Mouse (Mus musculus): ENCODE results near the gene Nkx6-2. TPM values are rescaled to one million over a fixed set of nuclear protein-coding genes. Genes with fewer than 3 reads are reported as not detected.

Nkx6-2 gene
- polyA plus RNA-seq, 1 experiment, result 9.2 TPM

- DNase-seq (ENCODE audit: extremely low spot score in 1 of 2, low spot score in 1 of 2), result no peak
Observed at GRCm38 (mm10) chr7:139572665-139573064, 9.9 kb downstream of the Nkx6-2 start.

GRCm38 (mm10) chr7:139570788-139571187 lies 11.8 kb downstream of the Nkx6-2 start:
- no peak for DNase-seq (ENCODE audit: extremely low spot score in 1 of 2, low spot score in 1 of 2)

- no peak for DNase-seq (ENCODE audit: extremely low spot score in 1 of 2, low spot score in 1 of 2)
Observed at GRCm38 (mm10) chr7:139566533-139566932, 16.1 kb downstream of the Nkx6-2 start.

GRCm38 (mm10) chr7:139565998-139566397 lies 16.6 kb downstream of the Nkx6-2 start:
- no peak for DNase-seq (ENCODE audit: extremely low spot score in 1 of 2, low spot score in 1 of 2)

GRCm38 (mm10) chr7:139564161-139564560 lies 18.4 kb downstream of the Nkx6-2 start:
- no peak for DNase-seq (ENCODE audit: extremely low spot score in 1 of 2, low spot score in 1 of 2)

GRCm38 (mm10) chr7:139563425-139563824 lies 19.2 kb downstream of the Nkx6-2 start:
- no peak for DNase-seq (ENCODE audit: extremely low spot score in 1 of 2, low spot score in 1 of 2)

- no peak for DNase-seq (ENCODE audit: extremely low spot score in 1 of 2, low spot score in 1 of 2)
Observed at GRCm38 (mm10) chr7:139559659-139560058, 22.9 kb downstream of the Nkx6-2 start.

GRCm38 (mm10) chr7:139556746-139557526 lies 25.7 kb downstream of the Nkx6-2 start:
- no peak for DNase-seq (ENCODE audit: extremely low spot score in 1 of 2, low spot score in 1 of 2)

- no peak for DNase-seq (ENCODE audit: extremely low spot score in 1 of 2, low spot score in 1 of 2)
Observed at GRCm38 (mm10) chr7:139556331-139556730, 26.3 kb downstream of the Nkx6-2 start.

GRCm38 (mm10) chr7:139551519-139551918 lies 31.1 kb downstream of the Nkx6-2 start:
- no peak for DNase-seq (ENCODE audit: extremely low spot score in 1 of 2, low spot score in 1 of 2)

- DNase-seq (ENCODE audit: extremely low spot score in 1 of 2, low spot score in 1 of 2), result no peak
Observed at GRCm38 (mm10) chr7:139550086-139550783, 32.4 kb downstream of the Nkx6-2 start.

GRCm38 (mm10) chr7:139547325-139547724 lies 35.3 kb downstream of the Nkx6-2 start:
- DNase-seq (ENCODE audit: extremely low spot score in 1 of 2, low spot score in 1 of 2), result no peak

- DNase-seq (ENCODE audit: extremely low spot score in 1 of 2, low spot score in 1 of 2), result peak; percentile 22 to 45
Observed at GRCm38 (mm10) chr7:139544706-139545625, 37.6 kb downstream of the Nkx6-2 start.

- DNase-seq (ENCODE audit: extremely low spot score in 1 of 2, low spot score in 1 of 2), result no peak
Observed at GRCm38 (mm10) chr7:139541422-139541821, 41.2 kb downstream of the Nkx6-2 start.

- DNase-seq (ENCODE audit: extremely low spot score in 1 of 2, low spot score in 1 of 2), result no peak
Observed at GRCm38 (mm10) chr7:139540601-139541000, 42.0 kb downstream of the Nkx6-2 start.

- peak; percentile 37 to 59 for DNase-seq (ENCODE audit: extremely low spot score in 1 of 2, low spot score in 1 of 2)
Observed at GRCm38 (mm10) chr7:139538541-139538940, 44.1 kb downstream of the Nkx6-2 start.

GRCm38 (mm10) chr7:139537831-139538230 lies 44.8 kb downstream of the Nkx6-2 start:
- no peak for DNase-seq (ENCODE audit: extremely low spot score in 1 of 2, low spot score in 1 of 2)

- DNase-seq (ENCODE audit: extremely low spot score in 1 of 2, low spot score in 1 of 2), result no peak
Observed at GRCm38 (mm10) chr7:139536831-139537230, 45.8 kb downstream of the Nkx6-2 start.

GRCm38 (mm10) chr7:139536331-139536730 lies 46.3 kb downstream of the Nkx6-2 start:
- DNase-seq (ENCODE audit: extremely low spot score in 1 of 2, low spot score in 1 of 2), result no peak

GRCm38 (mm10) chr7:139531428-139531801 lies 51.2 kb downstream of the Nkx6-2 start:
- DNase-seq (ENCODE audit: extremely low spot score in 1 of 2, low spot score in 1 of 2), result no peak
